Mouse (Mus musculus) forebrain, embryonic 16.5 days (tissue): ENCODE data around the gene Ube2h. TPM values are rescaled to one million over a fixed set of nuclear protein-coding genes. Genes with fewer than 3 reads are reported as not detected.
A peak's percentile ranks its signal among the peaks of the same experiment; 100 is the strongest.
"Not testable (repeated sequence)": the region's sequence is repeated elsewhere in the genome, so short reads cannot be mapped to it uniquely, and the experiment has no call there.

Experiments
- ATAC-seq: fragments of 200-750 bp; cut with Nextera tagmentation; 2 replicates; pipeline ENCODE4 v1.8.0; 2017; ENCODE audit warnings: mild to moderate bottlenecking, moderate library complexity
- H3K27ac ChIP-seq: fragments of 300-500 bp; sonication (generic); 2 replicates; pipeline ENCODE4 v1.5.1; 2014; ENCODE audit warnings: low read length, control low read depth
- H3K27me3 ChIP-seq: fragments of 300-500 bp; sonication (generic); replicated peaks from 2 replicates; pipeline ENCODE4 v1.6.1; 2014; ENCODE audit warnings: low read length; ENCODE audit not compliant: control insufficient read depth, insufficient read depth
- H3K36me3 ChIP-seq: fragments of 300-500 bp; sonication (generic); 2 replicates; pipeline ENCODE4 v1.6.1; 2014; ENCODE audit not compliant: control insufficient read depth, insufficient read depth
- H3K4me1 ChIP-seq: fragments of 300-500 bp; sonication (generic); replicated peaks from 2 replicates; pipeline ENCODE4 v1.6.1; 2014; ENCODE audit warnings: low read length; ENCODE audit not compliant: control insufficient read depth, insufficient read depth
- H3K4me2 ChIP-seq: fragments of 300-500 bp; sonication (generic); 2 replicates; pipeline ENCODE4 v1.6.1; 2014; ENCODE audit warnings: mild to moderate bottlenecking, low read length, control low read depth
- H3K4me3 ChIP-seq: fragments of 300-500 bp; sonication (generic); replicated peaks from 2 replicates; pipeline ENCODE4 v1.5.1; 2014; ENCODE audit warnings: mild to moderate bottlenecking, low read length, control low read depth
- H3K9ac ChIP-seq: fragments of 300-500 bp; sonication (generic); replicated peaks from 2 replicates; pipeline ENCODE4 v1.6.1; 2014; ENCODE audit warnings: low read depth, low read length, control low read depth
- H3K9me3 ChIP-seq: fragments of 300-500 bp; sonication (generic); 2 replicates; pipeline ENCODE4 v1.6.1; 2016; ENCODE audit warnings: low read length; ENCODE audit not compliant: control insufficient read depth
- WGBS: fragments of 180-500 bp; shearing (Covaris S2); extraction: QIAGEN DNeasy Blood & Tissue Kit; methylation state at CpG from one replicate; pipeline ENCODE4 v1.1.7; 2014; 5-methylcytosine and 5-hydroxymethylcytosine counted together
- polyA plus RNA-seq: library from polyadenylated mRNA; unstranded; fragments of >200 nt; fragmentation: Nextera tagmentation; extraction: Ambion mirVana; gene quantifications from 2 replicates; pipeline ENCODE4 v1.2.1, GENCODE M21; 2015

Gene Ube2h
- polyA plus RNA-seq, 1 experiment from 2014 or later, result 65.9 TPM

GRCm38 (mm10) chr6:30332262-30332661 is 27.9 kb upstream of the Ube2h start:
- H3K4me2 ChIP-seq, result no peak overlapping the region
- no peak overlapping the region for H3K4me3 ChIP-seq
- H3K36me3 ChIP-seq, result no peaks in the 10 kb centered on the region
- no peak overlapping the region for H3K27ac ChIP-seq
- H3K27me3 ChIP-seq, result no peaks in the 10 kb centered on the region
- 61% methylated on average over 4 of the region's 4 CpGs for WGBS
- ATAC-seq, result no peak
- no peaks in the 10 kb centered on the region for H3K9me3 ChIP-seq
- no peak overlapping the region for H3K9ac ChIP-seq
- H3K4me1 ChIP-seq, result no peaks in the 10 kb centered on the region

- Histone ChIP-seq H3K27ac (no peak overlapping the region), H3K4me2 (no peak overlapping the region), H3K4me1 (no peaks in the 10 kb centered on the region), H3K36me3 (no peaks in the 10 kb centered on the region), H3K9ac (no peak overlapping the region), H3K27me3 (no peaks in the 10 kb centered on the region), H3K9me3 (no peaks in the 10 kb centered on the region), H3K4me3 (no peak overlapping the region)
- no peak for ATAC-seq
- 88% methylated on average over 5 of the region's 5 CpGs for WGBS
Measured at GRCm38 (mm10) chr6:30330706-30331105, 26.4 kb upstream of the Ube2h start.

- Histone ChIP-seq H3K36me3 (no peaks in the 10 kb centered on the region), H3K9ac (no peak overlapping the region), H3K4me2 (no peak overlapping the region), H3K27me3 (no peaks in the 10 kb centered on the region), H3K27ac (no peak overlapping the region), H3K4me3 (no peak overlapping the region), H3K9me3 (no peaks in the 10 kb centered on the region), H3K4me1 (no peaks in the 10 kb centered on the region)
- 58% methylated on average over 3 of the region's 4 CpGs for WGBS
- no peak for ATAC-seq
Measured at GRCm38 (mm10) chr6:30325932-30326501, 21.7 kb upstream of the Ube2h start.

GRCm38 (mm10) chr6:30321002-30321401 is 16.7 kb upstream of the Ube2h start:
- Histone ChIP-seq H3K9me3 (no peaks in the 10 kb centered on the region), H3K4me3 (no peak overlapping the region), H3K27me3 (no peaks in the 10 kb centered on the region), H3K9ac (no peak overlapping the region), H3K4me2 (no peak overlapping the region), H3K27ac (no peak overlapping the region), H3K4me1 (no peaks in the 10 kb centered on the region), H3K36me3 (no peaks in the 10 kb centered on the region)
- WGBS, result 70% methylated on average over 4 of the region's 4 CpGs
- ATAC-seq, result no peak

- 81% methylated on average over 5 of the region's 5 CpGs for WGBS
- H3K27ac ChIP-seq, result no peak overlapping the region
Measured at GRCm38 (mm10) chr6:30319216-30319615, 14.9 kb upstream of the Ube2h start.

GRCm38 (mm10) chr6:30312006-30312405 is 7.7 kb upstream of the Ube2h start:
- H3K9ac ChIP-seq, result no peak overlapping the region
- 76% methylated on average over 1 of the region's 1 CpGs for WGBS
- H3K36me3 ChIP-seq, result no peaks in the 10 kb centered on the region
- no peaks in the 10 kb centered on the region for H3K9me3 ChIP-seq
- no peak overlapping the region for H3K4me2 ChIP-seq
- H3K4me3 ChIP-seq, result no peak overlapping the region
- no peaks in the 10 kb centered on the region for H3K4me1 ChIP-seq
- no peak overlapping the region for H3K27ac ChIP-seq
- H3K27me3 ChIP-seq, result no peaks in the 10 kb centered on the region
- no peak for ATAC-seq

More at GRCm38 (mm10) chr6:30319216-30319615, 14.9 kb upstream of the Ube2h start:
- H3K4me1 ChIP-seq, result no peaks in the 10 kb centered on the region
- H3K4me2 ChIP-seq, result no peak overlapping the region
- H3K9ac ChIP-seq, result no peak overlapping the region
- no peaks in the 10 kb centered on the region for H3K9me3 ChIP-seq
- H3K27me3 ChIP-seq, result no peaks in the 10 kb centered on the region
- H3K36me3 ChIP-seq, result no peaks in the 10 kb centered on the region
- no peak for ATAC-seq
- H3K4me3 ChIP-seq, result no peak overlapping the region

- Histone ChIP-seq H3K9ac (no peak overlapping the region), H3K36me3 (no peaks in the 10 kb centered on the region), H3K4me3 (no peak overlapping the region), H3K27me3 (no peaks in the 10 kb centered on the region), H3K27ac (no peak overlapping the region), H3K9me3 (no peaks in the 10 kb centered on the region), H3K4me2 (no peak overlapping the region), H3K4me1 (0 out of 2 replicates have a peak, but pooled peaks cover 3% of the 10 kb centered on the region)
- whole genome bisulfite sequencing, result 25% methylated on average over 4 of the region's 4 CpGs
- ATAC-seq, result no peak
Measured at GRCm38 (mm10) chr6:30308751-30309150, 4.4 kb upstream of the Ube2h start.

- H3K27ac ChIP-seq, result no peak overlapping the region
- no peak for ATAC-seq
- WGBS, result 85% methylated on average over 9 of the region's 9 CpGs
Measured at GRCm38 (mm10) chr6:30307691-30308090, 3.4 kb upstream of the Ube2h start.

GRCm38 (mm10) chr6:30303771-30304398 is 454 bp downstream of the Ube2h start:
- H3K27ac ChIP-seq, result peak overlapping the region; percentile 90
- peak; percentile 49 for ATAC-seq
- H3K9me3 ChIP-seq, result not testable (repeated sequence)

More at GRCm38 (mm10) chr6:30307691-30308090, 3.4 kb upstream of the Ube2h start:
- Histone ChIP-seq H3K36me3 (no peaks in the 10 kb centered on the region), H3K4me3 (no peak overlapping the region), H3K27me3 (no peaks in the 10 kb centered on the region), H3K9me3 (no peaks in the 10 kb centered on the region), H3K9ac (no peak overlapping the region), H3K4me2 (no peak overlapping the region), H3K4me1 (0 out of 2 replicates have a peak, but pooled peaks cover 3% of the 10 kb centered on the region)

More at GRCm38 (mm10) chr6:30303771-30304398, 454 bp downstream of the Ube2h start:
- not testable (repeated sequence) for H3K36me3 ChIP-seq, H3K27me3 ChIP-seq
- peak overlapping the region; percentile 90 for H3K4me2 ChIP-seq
- under 1% methylated on average over 26 of the region's 66 CpGs for WGBS
- H3K4me1 ChIP-seq, result peaks cover 30% of the 10 kb centered on the region
- peak overlapping the region; percentile 81 for H3K4me3 ChIP-seq
- peak overlapping the region; percentile 92 for H3K9ac ChIP-seq
